Mouse (Mus musculus) CD4-positive helper T cell, adult 2 months (primary cell): ENCODE results near the gene Mxd4.

Source experiments
- DNase-seq: peaks from one replicate; pipeline ENCODE4 v3.0.0-alpha.2; 2012; ENCODE audit warnings: low read depth, missing footprints, low spot score

Mxd4 gene

GRCm38 (mm10) chr5:34197243-34197642, 9.7 kb upstream of the Mxd4 start:
- peak; percentile 24 for DNase-seq

GRCm38 (mm10) chr5:34196423-34196822, 8.9 kb upstream of the Mxd4 start:
- DNase-seq, result peak; percentile 95

GRCm38 (mm10) chr5:34195786-34196185, 8.3 kb upstream of the Mxd4 start:
- DNase-seq, result no peak

GRCm38 (mm10) chr5:34194975-34195662, 7.6 kb upstream of the Mxd4 start:
- peak; percentile 23 for DNase-seq

GRCm38 (mm10) chr5:34194426-34194825, 6.9 kb upstream of the Mxd4 start:
- DNase-seq, result no peak

GRCm38 (mm10) chr5:34191843-34192242, 4.3 kb upstream of the Mxd4 start:
- DNase-seq, result peak; percentile 33

- no peak for DNase-seq
These were observed 3.5 kb upstream of the Mxd4 start for GRCm38 (mm10) chr5:34191021-34191420.

GRCm38 (mm10) chr5:34189521-34189920, 2.0 kb upstream of the Mxd4 start:
- DNase-seq, result no peak

GRCm38 (mm10) chr5:34188856-34189255, 1.3 kb upstream of the Mxd4 start:
- no peak for DNase-seq

- DNase-seq, result peak; percentile 61
These were observed 544 bp downstream of the Mxd4 start for GRCm38 (mm10) chr5:34186961-34187391.

- DNase-seq, result no peak
These were observed 1.1 kb downstream of the Mxd4 start for GRCm38 (mm10) chr5:34186391-34186790.

GRCm38 (mm10) chr5:34185791-34186190, 1.7 kb downstream of the Mxd4 start:
- no peak for DNase-seq

- DNase-seq, result no peak
These were observed 2.4 kb downstream of the Mxd4 start for GRCm38 (mm10) chr5:34185051-34185580.

GRCm38 (mm10) chr5:34183976-34184375, 3.5 kb downstream of the Mxd4 start:
- DNase-seq, result no peak

- DNase-seq, result no peak
These were observed 4.2 kb downstream of the Mxd4 start for GRCm38 (mm10) chr5:34183156-34183880.

GRCm38 (mm10) chr5:34182486-34182885, 5.0 kb downstream of the Mxd4 start:
- no peak for DNase-seq

- DNase-seq, result no peak
These were observed 9.7 kb downstream of the Mxd4 start for GRCm38 (mm10) chr5:34177821-34178220.

GRCm38 (mm10) chr5:34177091-34177490, 10.4 kb downstream of the Mxd4 start:
- no peak for DNase-seq

GRCm38 (mm10) chr5:34176691-34177090, 10.8 kb downstream of the Mxd4 start:
- no peak for DNase-seq

- no peak for DNase-seq
These were observed 12.2 kb downstream of the Mxd4 start for GRCm38 (mm10) chr5:34175403-34175694.

GRCm38 (mm10) chr5:34174550-34175402, 12.7 kb downstream of the Mxd4 start:
- peak; percentile 0 for DNase-seq

GRCm38 (mm10) chr5:34174021-34174420, 13.5 kb downstream of the Mxd4 start:
- DNase-seq, result no peak
